Mouse (Mus musculus): ENCODE data around the gene Rhoc. TPM values are rescaled to one million over a fixed set of nuclear protein-coding genes. Genes with fewer than 3 reads are reported as not detected.

Gene Rhoc
- polyA plus RNA-seq, 2 experiments, result 161 to 192 TPM

DNA sequence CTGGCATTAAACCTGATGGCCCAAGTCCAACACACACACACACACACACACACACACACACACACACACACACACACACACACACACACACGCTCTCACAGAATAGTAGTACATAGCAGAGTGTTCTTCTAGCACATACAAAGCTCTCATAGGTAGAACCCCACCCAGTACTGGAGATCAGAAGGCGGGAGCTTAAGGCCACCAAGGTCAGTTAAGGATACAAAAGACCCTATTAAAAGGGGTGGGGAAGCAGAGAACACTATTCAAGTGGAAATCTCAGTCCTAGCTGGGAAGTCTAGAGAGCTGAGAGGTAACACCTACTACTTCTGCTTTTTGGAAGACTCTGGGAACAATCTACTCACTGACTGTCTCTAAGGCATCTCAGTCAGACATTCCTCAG lies 27.2 kb downstream of the Rhoc start:
- no peak for TF ChIP-seq POLR2A (IDR thresholded peaks at IDR 0.05; ENCODE audit: borderline replicate concordance, extremely low read depth, insufficient read depth, insufficient read length)
- peaks cover 7% of the 10 kb centered on the region; the same call in 1 of the 2 replicates for H3K36me3 ChIP-seq (ENCODE audit: control insufficient read depth, insufficient read depth, low read length)
- H3K9me3 ChIP-seq (ENCODE audit: control insufficient read depth, low read length), result no peaks in the 10 kb centered on the region
- no peak overlapping the region for H3K4me3 ChIP-seq (replicated peaks; ENCODE audit: low read length)
- peaks cover 20% of the 10 kb centered on the region for H3K4me1 ChIP-seq (ENCODE audit: control insufficient read depth, insufficient read depth, low read length)
- WGBS, result 86% methylated on average over 2 of the region's 2 CpGs
- no peaks in the 10 kb centered on the region for H3K27me3 ChIP-seq (ENCODE audit: control insufficient read depth, insufficient read depth, low read length)
- H3K9ac ChIP-seq (ENCODE audit: low read depth, low read length, severe bottlenecking), result no peak overlapping the region
- no peak overlapping the region for H3K27ac ChIP-seq (replicated peaks; ENCODE audit: low read depth, low read length)
- DNase-seq (ENCODE audit: low spot score) (no peak), ATAC-seq (ENCODE audit: low FRiP score, low read depth) (no peak)
- H3K4me2 ChIP-seq (replicated peaks; ENCODE audit: low read depth, low read length, severe bottlenecking), result no peak overlapping the region

DNA sequence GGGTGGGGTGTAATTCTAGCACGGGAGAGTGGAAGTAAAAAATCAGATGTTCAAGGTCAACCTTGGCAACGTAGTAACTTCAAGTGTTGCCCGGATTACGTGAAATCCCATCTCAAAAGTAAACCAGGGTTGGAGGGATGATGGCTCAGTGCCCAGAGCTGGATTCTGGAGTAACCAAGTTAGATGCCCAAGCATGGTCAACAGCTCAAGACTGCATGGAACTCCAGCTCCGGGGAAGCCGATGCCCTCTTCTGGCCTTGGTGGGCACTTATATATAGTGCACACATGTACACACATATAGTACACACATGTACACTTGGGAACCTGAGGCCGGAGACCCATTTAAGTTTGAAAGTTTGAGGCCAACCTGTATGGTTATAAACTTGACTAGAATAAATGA lies 28.0 kb downstream of the Rhoc start:
- no peak for TF ChIP-seq POLR2A (IDR thresholded peaks at IDR 0.05; ENCODE audit: borderline replicate concordance, extremely low read depth, insufficient read depth, insufficient read length)
- DNase-seq (ENCODE audit: low spot score) (no peak), ATAC-seq (ENCODE audit: low FRiP score, low read depth) (no peak)
- Histone ChIP-seq H3K4me1 (ENCODE audit: control insufficient read depth, insufficient read depth, low read length) (peaks cover 20% of the 10 kb centered on the region), H3K9me3 (ENCODE audit: control insufficient read depth, low read length) (no peaks in the 10 kb centered on the region), H3K9ac (ENCODE audit: low read depth, low read length, severe bottlenecking) (no peak overlapping the region), H3K4me3 (replicated peaks; ENCODE audit: low read length) (no peak overlapping the region), H3K27me3 (ENCODE audit: control insufficient read depth, insufficient read depth, low read length) (no peaks in the 10 kb centered on the region), H3K36me3 (ENCODE audit: control insufficient read depth, insufficient read depth, low read length) (peaks cover 7% of the 10 kb centered on the region; the same call in 1 of the 2 replicates), H3K4me2 (replicated peaks; ENCODE audit: low read depth, low read length, severe bottlenecking) (no peak overlapping the region), H3K27ac (replicated peaks; ENCODE audit: low read depth, low read length) (no peak overlapping the region)
- 94% methylated on average over 7 of the region's 7 CpGs for WGBS

DNA sequence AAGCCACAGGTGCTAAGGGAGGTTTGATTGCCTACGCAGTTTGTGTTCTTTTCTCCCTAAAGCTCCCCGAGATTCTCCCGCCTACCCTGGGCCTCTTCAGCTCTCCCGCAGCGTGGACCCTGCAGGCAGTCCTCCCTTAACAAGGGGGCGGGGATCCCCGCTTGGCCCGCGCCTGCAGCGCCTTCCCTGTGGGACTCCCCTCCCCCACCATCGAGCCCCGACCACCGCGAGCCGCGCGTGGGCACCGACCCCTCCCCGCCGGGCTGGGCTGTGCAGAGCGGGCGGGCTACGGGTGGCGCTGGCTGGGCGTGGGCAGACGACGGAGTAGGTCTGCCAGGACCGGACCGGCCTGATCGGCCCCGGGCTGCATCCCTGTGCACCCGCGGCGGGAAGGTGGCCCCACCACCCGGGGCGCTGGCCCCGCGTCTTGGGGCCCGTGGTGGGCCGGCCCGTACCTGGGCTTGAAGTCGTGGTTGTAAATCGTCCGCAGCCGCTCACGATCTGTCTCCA lies 29.4 kb downstream of the Rhoc start:
- H3K9me3 ChIP-seq (ENCODE audit: control insufficient read depth, low read length), result no peaks in the 10 kb centered on the region
- ATAC-seq (ENCODE audit: low FRiP score, low read depth) (peak; percentile 61), DNase-seq (ENCODE audit: low spot score) (peak; percentile 63)
- peaks cover 20% of the 10 kb centered on the region for H3K4me1 ChIP-seq (ENCODE audit: control insufficient read depth, insufficient read depth, low read length)
- under 1% methylated on average over 17 of the region's 46 CpGs for WGBS
- peak overlapping the region; percentile 94 for H3K27ac ChIP-seq (replicated peaks; ENCODE audit: low read depth, low read length)
- peaks cover 17% of the 10 kb centered on the region; the same call in 1 of the 2 replicates for H3K36me3 ChIP-seq (ENCODE audit: control insufficient read depth, insufficient read depth, low read length)
- no peaks in the 10 kb centered on the region for H3K27me3 ChIP-seq (ENCODE audit: control insufficient read depth, insufficient read depth, low read length)
- H3K4me3 ChIP-seq (replicated peaks; ENCODE audit: low read length), result peak overlapping the region; percentile 86
- no peak for TF ChIP-seq POLR2A (IDR thresholded peaks at IDR 0.05; ENCODE audit: borderline replicate concordance, extremely low read depth, insufficient read depth, insufficient read length)
- peak overlapping the region; percentile 96 for H3K9ac ChIP-seq (ENCODE audit: low read depth, low read length, severe bottlenecking)
- H3K4me2 ChIP-seq (replicated peaks; ENCODE audit: low read depth, low read length, severe bottlenecking), result peak overlapping the region; percentile 57

DNA sequence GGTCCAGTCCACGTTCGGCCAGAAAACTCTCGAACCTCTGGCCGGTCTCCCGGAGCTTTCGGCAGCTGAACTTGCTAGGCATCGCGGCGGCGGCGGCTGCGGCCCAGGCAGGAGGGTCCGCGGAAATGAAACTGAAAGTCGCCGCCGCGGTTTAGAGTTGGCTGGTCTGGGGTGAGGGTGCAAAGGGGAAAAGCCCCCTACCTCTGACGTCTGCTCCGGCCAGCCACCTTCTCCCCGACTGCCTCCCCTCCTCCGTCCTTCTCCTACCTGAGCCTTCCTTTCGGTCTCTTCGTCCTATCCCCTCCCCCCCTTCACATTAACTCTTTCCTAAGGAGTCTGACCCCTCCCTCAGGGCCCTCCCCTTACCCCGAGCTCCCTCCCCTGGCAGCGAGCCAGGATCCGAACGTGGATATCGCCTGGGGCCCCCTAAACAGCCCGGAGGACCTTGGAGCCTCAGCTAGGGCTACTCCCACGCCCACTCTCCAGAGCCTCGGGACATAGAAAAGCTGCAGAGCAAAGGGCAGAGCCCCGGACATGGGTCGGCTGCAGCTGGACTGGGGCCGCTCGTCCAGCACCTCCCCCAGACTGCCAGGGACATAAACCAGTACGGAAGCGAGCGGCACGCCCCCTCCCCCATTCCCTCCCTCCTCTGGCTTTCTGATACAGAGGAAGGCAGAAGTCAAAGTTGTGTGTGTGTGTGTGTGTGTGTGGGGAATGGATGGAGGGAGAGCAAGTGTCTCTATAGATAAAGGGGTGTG lies 30.0 kb downstream of the Rhoc start, which contains the start of gene Mov10:
Gene Mov10, minus strand, starts transcription at position 573 of the 758 bp plus-strand sequence.
- Histone ChIP-seq H3K27ac (replicated peaks; ENCODE audit: low read depth, low read length) (peak within 1 kb of the TSS; percentile 94), H3K9me3 (ENCODE audit: control insufficient read depth, low read length) (no peaks in the 10 kb centered on the region), H3K36me3 (ENCODE audit: control insufficient read depth, insufficient read depth, low read length) (peaks cover 18% of the 10 kb centered on the region; the same call in 1 of the 2 replicates), H3K27me3 (ENCODE audit: control insufficient read depth, insufficient read depth, low read length) (no peaks in the 10 kb centered on the region), H3K4me2 (replicated peaks; ENCODE audit: low read depth, low read length, severe bottlenecking) (peak within 1 kb of the TSS; percentile 57), H3K4me3 (replicated peaks; ENCODE audit: low read length) (peak within 1 kb of the TSS; percentile 86), H3K9ac (ENCODE audit: low read depth, low read length, severe bottlenecking) (peak within 1 kb of the TSS; percentile 96), H3K4me1 (ENCODE audit: control insufficient read depth, insufficient read depth, low read length) (peaks cover 20% of the 10 kb centered on the region)
- peak; percentile 79 for ATAC-seq (ENCODE audit: low FRiP score, low read depth)
- peak; percentile 81 for DNase-seq (ENCODE audit: low spot score)
- 0 out of 2 replicates have a peak, but pooled peaks have one; percentile 11 for TF ChIP-seq POLR2A (IDR thresholded peaks at IDR 0.05; ENCODE audit: borderline replicate concordance, extremely low read depth, insufficient read depth, insufficient read length)
- WGBS, result under 1% methylated on average over 28 of the region's 40 CpGs

DNA sequence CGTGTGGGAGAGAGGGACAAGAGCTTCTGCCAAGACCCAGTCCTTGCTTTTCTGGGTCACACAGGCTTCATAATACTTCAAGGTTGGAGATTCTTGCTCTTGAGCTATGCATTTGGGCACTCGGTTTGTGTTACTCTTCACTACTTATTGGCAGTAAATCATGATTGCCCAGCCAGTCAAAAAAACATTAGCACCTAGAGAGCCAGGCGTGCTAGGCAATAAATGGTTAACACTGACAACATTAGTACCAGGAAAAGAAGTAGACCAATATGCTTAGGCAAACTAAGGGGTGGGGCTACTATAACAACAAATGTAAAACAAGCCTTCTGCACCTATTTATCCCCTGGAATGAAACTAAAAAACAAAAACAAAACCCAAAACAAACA lies 30.6 kb downstream of the Rhoc start:
- H3K9ac ChIP-seq (ENCODE audit: low read depth, low read length, severe bottlenecking), result no peak overlapping the region
- 0% methylated on average over 3 of the region's 3 CpGs for WGBS
- H3K27me3 ChIP-seq (ENCODE audit: control insufficient read depth, insufficient read depth, low read length), result no peaks in the 10 kb centered on the region
- H3K36me3 ChIP-seq (ENCODE audit: control insufficient read depth, insufficient read depth, low read length), result peaks cover 14% of the 10 kb centered on the region; the same call in 1 of the 2 replicates
- H3K4me1 ChIP-seq (ENCODE audit: control insufficient read depth, insufficient read depth, low read length), result peaks cover 20% of the 10 kb centered on the region
- TF ChIP-seq POLR2A (IDR thresholded peaks at IDR 0.05; ENCODE audit: borderline replicate concordance, extremely low read depth, insufficient read depth, insufficient read length), result no peak
- no peaks in the 10 kb centered on the region for H3K9me3 ChIP-seq (ENCODE audit: control insufficient read depth, low read length)
- DNase-seq (ENCODE audit: low spot score) (no peak), ATAC-seq (ENCODE audit: low FRiP score, low read depth) (no peak)
- H3K27ac ChIP-seq (replicated peaks; ENCODE audit: low read depth, low read length), result peak overlapping the region; percentile 94
- peak overlapping the region; percentile 86 for H3K4me3 ChIP-seq (replicated peaks; ENCODE audit: low read length)
- H3K4me2 ChIP-seq (replicated peaks; ENCODE audit: low read depth, low read length, severe bottlenecking), result peak overlapping the region; percentile 57

All from limb, embryonic 14.5 days (tissue).